Mouse (Mus musculus) retina, embryonic 14.5 days (tissue): Measurements from ENCODE around the gene Socs5.

Experiments
- DNase-seq: peaks from one replicate; pipeline ENCODE4 v3.0.0-alpha.2; 2015; ENCODE audit warnings: low spot score

The Socs5 gene

GRCm38 (mm10) chr17:87108507-87109292 is 1.2 kb downstream of the Socs5 start:
- DNase-seq: no peak

- no peak for DNase-seq
Observed at GRCm38 (mm10) chr17:87109504-87109903, 2.0 kb downstream of the Socs5 start.

- DNase-seq: no peak
Observed at GRCm38 (mm10) chr17:87112852-87113592, 5.5 kb downstream of the Socs5 start.

- no peak for DNase-seq
Observed at GRCm38 (mm10) chr17:87115615-87116014, 8.1 kb downstream of the Socs5 start.

- no peak for DNase-seq
Observed at GRCm38 (mm10) chr17:87118966-87119526, 11.6 kb downstream of the Socs5 start.

- peak; percentile 26 for DNase-seq
Observed at GRCm38 (mm10) chr17:87125344-87125743, 17.9 kb downstream of the Socs5 start.

- no peak for DNase-seq
Observed at GRCm38 (mm10) chr17:87132258-87132657, 24.8 kb downstream of the Socs5 start.

- no peak for DNase-seq
Observed at GRCm38 (mm10) chr17:87133823-87134222, 26.3 kb downstream of the Socs5 start.

- no peak for DNase-seq
Observed at GRCm38 (mm10) chr17:87134631-87135030, 27.2 kb downstream of the Socs5 start.

- no peak for DNase-seq
Observed at GRCm38 (mm10) chr17:87135741-87136140, 28.3 kb downstream of the Socs5 start.

- DNase-seq: no peak
Observed at GRCm38 (mm10) chr17:87141188-87141935, 33.9 kb downstream of the Socs5 start.

GRCm38 (mm10) chr17:87142271-87142670 is 34.8 kb downstream of the Socs5 start:
- DNase-seq: no peak

- no peak for DNase-seq
Observed at GRCm38 (mm10) chr17:87143186-87143585, 35.7 kb downstream of the Socs5 start.

GRCm38 (mm10) chr17:87146415-87147021 is 39.0 kb downstream of the Socs5 start:
- DNase-seq: no peak

GRCm38 (mm10) chr17:87149762-87150161 is 42.3 kb downstream of the Socs5 start:
- DNase-seq: no peak

- DNase-seq: no peak
Observed at GRCm38 (mm10) chr17:87152984-87153383, 45.5 kb downstream of the Socs5 start.

GRCm38 (mm10) chr17:87155664-87156063 is 48.2 kb downstream of the Socs5 start:
- no peak for DNase-seq

GRCm38 (mm10) chr17:87157739-87158138 is 50.3 kb downstream of the Socs5 start:
- DNase-seq: no peak

- no peak for DNase-seq
Observed at GRCm38 (mm10) chr17:87158597-87158996, 51.1 kb downstream of the Socs5 start.

GRCm38 (mm10) chr17:87160270-87160669 is 52.8 kb downstream of the Socs5 start:
- DNase-seq: no peak

GRCm38 (mm10) chr17:87164312-87164922 is 56.9 kb downstream of the Socs5 start:
- DNase-seq: no peak
